Mouse (Mus musculus) embryonic facial prominence, embryonic 14.5 days (tissue): Measurements from ENCODE around the gene Bbs2. TPM values are rescaled to one million over a fixed set of nuclear protein-coding genes. Genes with fewer than 3 reads are reported as not detected.

ENCODE experiments used
- ATAC-seq: fragments of 200-750 bp; cut with Nextera tagmentation; 2 replicates; pipeline ENCODE4 v1.8.0; 2017; ENCODE audit warnings: low read depth, moderate number of reproducible peaks, moderate TSS enrichment
- DNase-seq: peaks from one replicate; pipeline ENCODE4 v3.0.0-alpha.2; 2015; ENCODE audit warnings: low spot score
- H3K27ac ChIP-seq: fragments of 300-500 bp; sonication (generic); replicated peaks from 2 replicates; pipeline ENCODE4 v1.5.1; 2014; ENCODE audit warnings: low read depth, mild to moderate bottlenecking, low read length, moderate library complexity
- H3K27me3 ChIP-seq: fragments of 300-500 bp; sonication (generic); replicated peaks from 2 replicates; pipeline ENCODE4 v1.6.1; 2014; ENCODE audit warnings: low read length; ENCODE audit not compliant: control insufficient read depth, insufficient read depth
- H3K36me3 ChIP-seq: fragments of 300-500 bp; sonication (generic); 2 replicates; pipeline ENCODE4 v1.6.1; 2014; ENCODE audit warnings: low read length, mixed read lengths; ENCODE audit not compliant: control insufficient read depth, insufficient read depth
- H3K4me1 ChIP-seq: fragments of 300-500 bp; sonication (generic); 2 replicates; pipeline ENCODE4 v1.6.1; 2014; ENCODE audit warnings: antibody characterized with exemption, low read length; ENCODE audit not compliant: control insufficient read depth, insufficient read depth
- H3K4me2 ChIP-seq: fragments of 300-500 bp; sonication (generic); 2 replicates; pipeline ENCODE4 v1.6.1; 2014; ENCODE audit warnings: low read depth, mild to moderate bottlenecking, low read length, moderate library complexity, mixed read lengths
- H3K4me3 ChIP-seq: fragments of 300-500 bp; sonication (generic); 2 replicates; pipeline ENCODE4 v1.5.1; 2014; ENCODE audit warnings: low read depth, mild to moderate bottlenecking, low read length
- H3K9ac ChIP-seq: fragments of 300-500 bp; sonication (generic); 2 replicates; pipeline ENCODE4 v1.6.1; 2014; ENCODE audit warnings: low read depth, mild to moderate bottlenecking, low read length, moderate library complexity, mixed read lengths
- H3K9me3 ChIP-seq: fragments of 300-500 bp; sonication (generic); 2 replicates; pipeline ENCODE4 v1.6.1; 2016; ENCODE audit warnings: low read length; ENCODE audit not compliant: control insufficient read depth
- WGBS: fragments of 180-500 bp; shearing (Covaris S2); extraction: QIAGEN DNeasy Blood & Tissue Kit; methylation state at CpG from one replicate; pipeline ENCODE4 v1.1.7; 2014; 5-methylcytosine and 5-hydroxymethylcytosine counted together
- polyA plus RNA-seq: library from polyadenylated mRNA; unstranded; fragments of >200 nt; fragmentation: Nextera tagmentation; extraction: Ambion mirVana; gene quantifications from 2 replicates; pipeline ENCODE4 v1.2.1, GENCODE M21; 2014

Bbs2 gene
- polyA plus RNA-seq, 1 experiment from 2014 or later: 13.9 TPM

DNA sequence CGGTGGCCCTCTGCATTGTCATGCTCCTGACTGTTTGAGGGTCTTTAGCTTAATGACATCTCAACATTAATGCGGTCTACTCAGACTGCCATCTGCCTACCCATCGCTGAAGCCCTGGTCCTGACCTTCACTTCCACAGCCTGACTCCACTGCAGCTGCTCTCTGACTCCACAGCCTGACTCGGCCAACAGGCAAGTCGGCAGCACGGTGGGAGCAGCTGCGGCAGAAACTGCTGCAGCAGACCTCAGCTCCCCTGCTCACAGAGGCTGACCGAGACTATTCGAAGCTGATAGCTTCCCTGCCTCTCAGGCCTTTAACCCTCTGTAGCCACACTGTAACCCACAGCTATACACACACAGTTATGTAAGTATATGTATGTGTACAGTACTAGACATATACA lies 10.8 kb downstream of the Bbs2 start:
- no peak overlapping the region for H3K4me2 ChIP-seq
- H3K4me3 ChIP-seq: no peak overlapping the region
- DNase-seq (no peak), ATAC-seq (no peak)
- H3K9me3 ChIP-seq: no peaks in the 10 kb centered on the region
- no peaks in the 10 kb centered on the region for H3K4me1 ChIP-seq
- H3K36me3 ChIP-seq: 0 out of 2 replicates have a peak, but pooled peaks cover 14% of the 10 kb centered on the region
- no peaks in the 10 kb centered on the region for H3K27me3 ChIP-seq
- H3K27ac ChIP-seq: no peak overlapping the region
- 86% methylated on average over 9 of the region's 9 CpGs for WGBS
- no peak overlapping the region for H3K9ac ChIP-seq

DNA sequence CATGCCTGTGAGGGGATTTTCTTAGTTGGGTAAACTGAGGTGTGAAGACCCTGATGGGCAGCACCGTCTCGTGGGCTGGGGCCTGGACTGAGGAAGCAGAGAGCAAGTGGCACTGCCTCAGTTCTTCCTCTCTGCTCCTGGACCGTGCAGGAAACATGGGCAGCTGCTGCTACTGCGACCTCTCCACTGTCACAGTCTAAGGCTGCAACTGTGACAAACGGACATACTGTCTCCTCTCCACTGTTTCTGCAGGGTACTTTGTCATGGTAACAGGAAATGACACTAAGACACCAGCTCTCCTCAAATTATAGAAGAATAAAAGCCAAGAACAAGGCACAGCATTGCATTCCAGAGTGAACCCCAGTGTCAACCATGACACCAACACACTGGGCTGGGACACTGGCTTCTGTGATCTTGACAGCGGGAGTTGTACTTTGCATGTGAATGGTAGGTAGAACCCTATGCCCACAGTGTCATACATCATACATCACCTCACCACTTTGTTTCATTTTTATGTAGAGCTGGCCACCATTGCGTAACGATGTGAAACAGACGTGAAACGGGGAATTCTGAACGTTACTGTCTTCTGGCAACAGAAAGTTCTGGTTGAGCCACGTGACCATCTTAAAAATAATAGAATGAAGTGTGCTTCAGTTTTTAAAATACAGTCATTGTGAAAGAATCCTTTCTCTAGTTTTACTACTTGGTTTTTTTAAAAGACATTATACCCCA lies 22.1 kb downstream of the Bbs2 start:
- no peak overlapping the region for H3K27ac ChIP-seq
- no peak for DNase-seq
- 0 out of 2 replicates have a peak, but pooled peaks cover 13% of the 10 kb centered on the region for H3K36me3 ChIP-seq
- WGBS: 88% methylated on average over 12 of the region's 12 CpGs
- no peak overlapping the region for H3K9ac ChIP-seq
- no peaks in the 10 kb centered on the region for H3K27me3 ChIP-seq
- H3K9me3 ChIP-seq: no peaks in the 10 kb centered on the region
- H3K4me2 ChIP-seq: no peak overlapping the region
- no peak for ATAC-seq
- no peak overlapping the region for H3K4me3 ChIP-seq
- H3K4me1 ChIP-seq: no peaks in the 10 kb centered on the region

DNA sequence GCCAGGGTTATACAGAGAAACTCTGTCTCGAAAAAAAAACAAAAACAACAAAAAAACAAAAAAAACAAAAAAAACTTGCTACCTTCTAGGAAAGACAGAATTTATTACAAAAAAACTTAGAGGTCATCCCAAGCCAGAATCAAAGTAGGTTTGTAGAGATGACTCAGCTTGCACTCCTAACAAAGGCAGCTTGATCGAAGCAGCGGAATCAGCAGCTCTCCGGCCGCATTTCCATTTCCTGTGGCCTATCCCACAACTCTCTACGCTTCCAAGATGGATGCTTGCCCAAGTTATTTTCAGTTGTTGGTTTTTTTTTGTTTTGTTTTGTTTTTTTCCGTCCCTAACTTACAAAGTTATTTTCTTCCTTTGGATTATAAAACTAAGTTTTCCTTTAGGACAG lies 29.9 kb downstream of the Bbs2 start:
- ATAC-seq (no peak), DNase-seq (no peak)
- Histone ChIP-seq H3K9ac (no peak overlapping the region), H3K4me1 (no peaks in the 10 kb centered on the region), H3K27ac (no peak overlapping the region), H3K4me3 (no peak overlapping the region), H3K9me3 (no peaks in the 10 kb centered on the region), H3K4me2 (no peak overlapping the region), H3K27me3 (no peaks in the 10 kb centered on the region), H3K36me3 (peaks cover 34% of the 10 kb centered on the region)
- 89% methylated on average over 7 of the region's 7 CpGs for WGBS

DNA sequence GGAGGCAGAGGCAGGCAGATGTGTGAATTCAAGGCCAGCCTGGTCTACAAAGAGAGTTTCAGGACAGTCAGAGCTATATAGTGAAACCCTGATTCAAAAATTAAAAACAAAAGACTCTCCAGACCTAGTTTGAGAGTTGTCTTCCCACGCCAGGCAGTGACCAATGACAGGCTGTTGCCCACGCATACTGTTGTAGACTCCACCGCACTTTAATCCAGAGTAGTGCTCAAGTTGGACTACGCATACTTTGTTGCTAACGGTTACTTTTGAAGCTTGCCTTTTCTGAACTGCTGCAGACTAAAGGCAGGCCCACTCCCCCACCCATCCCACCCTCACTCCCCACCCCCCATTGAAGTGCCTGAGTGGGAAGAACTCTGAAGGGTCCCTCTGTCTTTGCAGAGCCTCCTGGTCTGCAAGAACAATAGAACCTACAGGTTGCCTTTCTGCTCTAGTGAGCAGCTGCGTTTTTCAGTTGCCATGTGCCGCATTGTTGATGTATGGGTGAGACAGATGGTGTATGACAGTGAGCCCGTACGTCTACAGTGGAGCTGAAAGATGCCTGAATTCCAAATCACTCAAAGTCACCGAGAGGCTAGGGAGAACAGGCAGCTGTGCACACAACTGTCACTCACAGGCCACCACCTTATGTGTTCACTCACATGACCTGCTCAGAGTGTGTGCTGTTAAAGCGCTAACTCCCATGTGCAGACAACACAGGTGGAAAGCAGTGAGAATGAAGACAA lies 32.4 kb downstream of the Bbs2 start:
- Histone ChIP-seq H3K4me1 (no peaks in the 10 kb centered on the region), H3K27ac (peak overlapping the region; percentile 21; the same call in 1 of the 2 replicates), H3K4me3 (no peak overlapping the region), H3K9ac (no peak overlapping the region), H3K4me2 (no peak overlapping the region), H3K9me3 (no peaks in the 10 kb centered on the region), H3K36me3 (peaks cover 42% of the 10 kb centered on the region), H3K27me3 (no peaks in the 10 kb centered on the region)
- peak; percentile 80; the same call in 1 of the 2 replicates for ATAC-seq
- peak; percentile 78 for DNase-seq
- 68% methylated on average over 11 of the region's 11 CpGs for WGBS

DNA sequence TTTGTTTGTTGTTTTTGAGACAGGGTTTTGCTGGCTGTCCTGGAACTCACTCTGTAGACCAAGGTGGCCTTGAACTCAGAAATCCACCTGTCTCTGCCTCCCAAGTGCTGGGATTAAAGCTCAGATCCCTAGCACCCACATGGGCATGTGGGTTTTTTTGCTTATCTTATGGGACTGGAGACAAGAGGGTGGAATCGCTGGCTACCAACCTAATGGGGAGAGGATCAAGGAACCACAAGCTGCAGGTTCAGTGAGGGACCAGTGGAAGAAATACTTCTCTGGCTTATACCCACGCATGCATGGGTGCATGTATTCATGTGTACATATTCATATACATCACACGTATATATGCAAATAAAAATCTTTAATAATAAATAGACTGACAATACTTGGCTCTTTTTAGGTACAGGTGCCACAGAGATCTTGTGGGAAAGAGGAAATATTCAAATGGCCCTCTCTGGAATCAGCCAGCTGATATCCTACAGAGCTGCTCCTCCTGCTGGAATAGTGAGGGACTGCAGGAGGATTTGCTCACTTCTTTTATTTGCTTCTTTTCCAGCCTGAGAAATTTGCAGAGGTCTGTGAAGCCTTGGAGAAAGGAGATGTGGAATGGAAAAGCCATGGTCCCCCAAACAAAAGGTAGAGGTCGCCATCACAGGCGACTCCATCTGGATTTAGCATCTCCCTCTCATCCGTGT lies 41.4 kb downstream of the Bbs2 start:
- Histone ChIP-seq H3K9ac (no peak overlapping the region), H3K4me1 (no peaks in the 10 kb centered on the region), H3K27ac (no peak overlapping the region), H3K9me3 (peaks cover 4% of the 10 kb centered on the region; the same call in 1 of the 2 replicates), H3K36me3 (peaks cover 50% of the 10 kb centered on the region), H3K27me3 (no peaks in the 10 kb centered on the region), H3K4me2 (no peak overlapping the region), H3K4me3 (no peak overlapping the region)
- DNase-seq (peak; percentile 49), ATAC-seq (no peak)
- 62% methylated on average over 6 of the region's 6 CpGs for WGBS

DNA sequence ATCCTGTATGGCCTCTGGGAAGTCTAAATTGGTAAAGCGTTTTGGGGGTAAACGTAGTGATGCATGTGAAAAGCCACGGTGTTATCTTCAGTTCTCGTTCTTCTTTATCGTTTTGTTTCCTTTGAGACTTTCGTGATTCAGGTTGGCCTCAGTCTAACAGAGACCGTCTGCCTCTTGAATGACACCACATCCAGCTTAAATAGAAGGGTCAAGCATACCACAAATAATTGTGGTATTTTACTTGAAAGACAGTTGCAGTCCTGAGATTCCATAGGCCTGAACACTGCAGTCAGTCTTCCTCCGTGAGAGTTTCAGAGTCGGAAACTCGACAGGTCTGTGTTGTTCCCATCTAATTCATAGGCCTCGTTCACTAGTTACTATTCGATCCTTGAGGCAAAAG lies 46.0 kb downstream of the Bbs2 start:
- Histone ChIP-seq H3K4me2 (no peak overlapping the region), H3K4me1 (no peaks in the 10 kb centered on the region), H3K27me3 (no peaks in the 10 kb centered on the region), H3K36me3 (peaks cover 51% of the 10 kb centered on the region), H3K9ac (no peak overlapping the region), H3K9me3 (no peaks in the 10 kb centered on the region), H3K27ac (no peak overlapping the region), H3K4me3 (no peak overlapping the region)
- no peak for ATAC-seq
- no peak for DNase-seq
- WGBS: 71% methylated on average over 12 of the region's 12 CpGs

DNA sequence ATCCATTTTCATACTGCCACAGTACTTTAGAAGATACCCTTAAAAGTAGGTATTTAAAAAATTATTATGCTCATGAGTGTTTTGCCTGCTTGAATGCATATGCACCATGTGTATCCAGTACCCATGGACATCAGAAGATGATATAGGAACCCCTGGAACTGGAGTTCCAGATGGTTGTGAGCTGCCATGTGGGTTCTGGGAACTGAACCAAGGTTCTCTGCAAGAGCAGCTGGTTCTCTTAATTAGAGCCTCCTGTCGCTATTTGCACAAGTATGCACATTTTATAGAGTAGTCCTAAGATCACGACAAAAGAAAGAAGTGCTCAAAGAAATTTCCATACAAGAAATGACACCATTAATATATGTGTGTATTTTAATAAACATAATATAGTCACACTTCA lies 50.9 kb downstream of the Bbs2 start:
- no peak overlapping the region for H3K9ac ChIP-seq
- DNase-seq: no peak
- H3K4me2 ChIP-seq: no peak overlapping the region
- H3K27me3 ChIP-seq: no peaks in the 10 kb centered on the region
- ATAC-seq: no peak
- no peak overlapping the region for H3K27ac ChIP-seq
- H3K9me3 ChIP-seq: no peaks in the 10 kb centered on the region
- no peak overlapping the region for H3K4me3 ChIP-seq
- no peaks in the 10 kb centered on the region for H3K4me1 ChIP-seq
- peaks cover 19% of the 10 kb centered on the region; the same call in 1 of the 2 replicates for H3K36me3 ChIP-seq
- WGBS: 83% methylated on average over 2 of the region's 2 CpGs

DNA sequence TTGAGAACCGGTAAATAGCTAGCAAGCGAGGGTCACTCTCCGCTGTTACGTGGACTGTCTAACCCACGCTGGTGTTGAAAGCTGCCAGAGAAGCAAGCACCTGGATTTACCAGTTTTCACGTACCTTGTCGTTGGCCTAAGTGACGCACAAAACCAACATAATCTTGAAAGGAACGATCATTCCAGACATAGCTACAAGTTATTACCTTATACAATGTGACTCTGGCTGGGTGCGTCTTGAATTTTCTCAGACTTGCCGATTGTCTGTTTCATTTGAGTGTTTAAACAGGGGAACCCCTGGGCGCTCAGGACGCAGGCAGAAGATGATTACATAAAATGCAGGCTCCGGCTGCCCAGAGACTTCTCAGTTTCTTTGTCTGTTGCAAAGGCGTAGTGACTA lies 60.9 kb downstream of the Bbs2 start:
- 7% methylated on average over 15 of the region's 15 CpGs for WGBS
- Histone ChIP-seq H3K27ac (no peak overlapping the region), H3K27me3 (no peaks in the 10 kb centered on the region), H3K9ac (peak overlapping the region; percentile 72), H3K36me3 (0 out of 2 replicates have a peak, but pooled peaks cover 13% of the 10 kb centered on the region), H3K4me1 (peaks cover 18% of the 10 kb centered on the region), H3K4me2 (peak overlapping the region; percentile 88), H3K4me3 (peak overlapping the region; percentile 77), H3K9me3 (no peaks in the 10 kb centered on the region)
- DNase-seq: no peak
- ATAC-seq: no peak
